Mouse (Mus musculus) hindbrain, embryonic 16.5 days (tissue): ENCODE measurements at regions not wholly inside any gene's neighbourhood (a gene's known extent, or its start where the extent isn't known, plus 50 kb on each side); places are given as distances from the start of the nearest gene placed in this dataset.

ENCODE experiments used
- ATAC-seq: fragments of 200-750 bp; cut with Nextera tagmentation; 2 replicates; pipeline ENCODE4 v1.8.0; 2017; ENCODE audit warnings: moderate TSS enrichment, moderate library complexity
- H3K27ac ChIP-seq: fragments of 300-500 bp; sonication (generic); 2 replicates; pipeline ENCODE4 v1.5.1; 2014; ENCODE audit warnings: low read depth, mild to moderate bottlenecking, control low read depth, low read length, moderate library complexity
- H3K27me3 ChIP-seq: fragments of 300-500 bp; sonication (generic); replicated peaks from 2 replicates; pipeline ENCODE4 v1.6.1; 2014; ENCODE audit warnings: low read length; ENCODE audit not compliant: control insufficient read depth, insufficient read depth
- H3K36me3 ChIP-seq: fragments of 300-500 bp; sonication (generic); 2 replicates; pipeline ENCODE4 v1.6.1; 2014; ENCODE audit warnings: mild to moderate bottlenecking, low read length, moderate library complexity, mixed read lengths; ENCODE audit not compliant: control insufficient read depth, insufficient read depth
- H3K4me1 ChIP-seq: fragments of 300-500 bp; sonication (generic); 2 replicates; pipeline ENCODE4 v1.6.1; 2014; ENCODE audit warnings: low read depth, low read length; ENCODE audit not compliant: control insufficient read depth, insufficient read depth
- H3K4me2 ChIP-seq: fragments of 300-500 bp; sonication (generic); 2 replicates; pipeline ENCODE4 v1.6.1; 2014; ENCODE audit warnings: mild to moderate bottlenecking, low read length, control low read depth, moderate library complexity
- H3K4me3 ChIP-seq: fragments of 300-500 bp; sonication (generic); 2 replicates; pipeline ENCODE4 v1.5.1; 2014; ENCODE audit warnings: mild to moderate bottlenecking, low read length, control low read depth, moderate library complexity
- H3K9ac ChIP-seq: fragments of 300-500 bp; sonication (generic); 2 replicates; pipeline ENCODE4 v1.6.1; 2014; ENCODE audit warnings: low read depth, mild to moderate bottlenecking, control low read depth, low read length, moderate library complexity
- H3K9me3 ChIP-seq: fragments of 300-500 bp; sonication (generic); 2 replicates; pipeline ENCODE4 v1.6.1; 2014; ENCODE audit warnings: mild to moderate bottlenecking, low read length, moderate library complexity; ENCODE audit not compliant: control insufficient read depth
- WGBS: fragments of 180-500 bp; shearing (Covaris S2); extraction: QIAGEN DNeasy Blood & Tissue Kit; methylation state at CpG from one replicate; pipeline ENCODE4 v1.1.7; 2014; 5-methylcytosine and 5-hydroxymethylcytosine counted together

GRCm38 (mm10) chr8:42699381-42699780 is 441.9 kb downstream of the Triml1 start:
- Histone ChIP-seq H3K9ac (no peak overlapping the region), H3K9me3 (no peaks in the 10 kb centered on the region), H3K4me1 (no peaks in the 10 kb centered on the region), H3K27me3 (no peaks in the 10 kb centered on the region), H3K27ac (no peak overlapping the region), H3K36me3 (no peaks in the 10 kb centered on the region), H3K4me3 (no peak overlapping the region), H3K4me2 (no peak overlapping the region)
- no peak for ATAC-seq
- WGBS, result 82% methylated on average over 2 of the region's 2 CpGs

GRCm38 (mm10) chr8:42698403-42698802 is 442.9 kb downstream of the Triml1 start:
- Histone ChIP-seq H3K27ac (no peak overlapping the region), H3K4me1 (no peaks in the 10 kb centered on the region), H3K4me3 (no peak overlapping the region), H3K27me3 (no peaks in the 10 kb centered on the region), H3K9ac (no peak overlapping the region), H3K9me3 (no peaks in the 10 kb centered on the region), H3K4me2 (no peak overlapping the region), H3K36me3 (no peaks in the 10 kb centered on the region)
- 0 out of 2 replicates have a peak, but pooled peaks have one; percentile 11 for ATAC-seq
